Mouse (Mus musculus): Measurements from ENCODE around the gene Rhbdd3. TPM values are rescaled to one million over a fixed set of nuclear protein-coding genes. Genes with fewer than 3 reads are reported as not detected.
A peak's percentile ranks its signal among the peaks of the same experiment; 100 is the strongest.
"Not testable (repeated sequence)": the region's sequence is repeated elsewhere in the genome, so short reads cannot be mapped to it uniquely, and the experiment has no call there.

Gene Rhbdd3
- total RNA-seq, 2 experiments from 2014 or later, result 19.3 to 24.1 TPM

DNA sequence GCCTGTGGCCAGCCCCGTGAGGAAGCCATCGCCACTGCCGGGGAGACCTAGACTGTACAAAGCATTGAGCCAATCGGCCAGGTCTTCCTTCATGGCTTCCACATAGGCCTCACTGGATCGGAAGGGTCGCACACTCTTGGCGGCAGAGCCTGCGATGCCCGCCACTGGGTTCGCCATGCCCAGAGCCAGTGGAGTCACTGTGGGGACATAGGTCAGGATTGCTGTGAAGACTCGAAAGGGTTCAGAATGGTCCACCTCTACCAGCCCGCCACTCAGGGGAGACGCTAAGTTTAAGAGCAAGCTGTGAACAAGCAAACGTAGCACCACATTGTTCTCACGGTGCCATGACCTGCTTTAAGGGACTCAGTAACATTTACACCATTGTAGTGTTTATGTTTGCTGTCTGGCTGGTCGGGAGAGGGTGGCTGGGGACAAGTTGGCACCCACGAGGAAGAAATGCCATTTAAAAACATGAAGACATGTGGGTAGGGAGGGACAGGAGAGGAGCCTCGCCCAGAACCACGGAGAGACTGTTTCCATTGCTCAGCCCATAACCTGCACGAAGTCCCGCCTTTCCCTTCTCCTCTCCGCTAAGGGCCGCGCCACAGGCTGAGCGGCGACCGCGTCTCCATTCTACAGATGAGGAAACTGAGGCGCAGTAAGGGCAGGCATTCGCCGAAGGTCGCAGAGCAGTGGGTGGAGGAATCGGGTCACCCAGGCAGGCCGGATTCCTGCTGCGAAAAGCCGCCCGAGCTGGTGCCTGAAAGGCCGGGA lies 34.3 kb upstream of the Rhbdd3 start:
- DNase-seq, result no peak

DNA sequence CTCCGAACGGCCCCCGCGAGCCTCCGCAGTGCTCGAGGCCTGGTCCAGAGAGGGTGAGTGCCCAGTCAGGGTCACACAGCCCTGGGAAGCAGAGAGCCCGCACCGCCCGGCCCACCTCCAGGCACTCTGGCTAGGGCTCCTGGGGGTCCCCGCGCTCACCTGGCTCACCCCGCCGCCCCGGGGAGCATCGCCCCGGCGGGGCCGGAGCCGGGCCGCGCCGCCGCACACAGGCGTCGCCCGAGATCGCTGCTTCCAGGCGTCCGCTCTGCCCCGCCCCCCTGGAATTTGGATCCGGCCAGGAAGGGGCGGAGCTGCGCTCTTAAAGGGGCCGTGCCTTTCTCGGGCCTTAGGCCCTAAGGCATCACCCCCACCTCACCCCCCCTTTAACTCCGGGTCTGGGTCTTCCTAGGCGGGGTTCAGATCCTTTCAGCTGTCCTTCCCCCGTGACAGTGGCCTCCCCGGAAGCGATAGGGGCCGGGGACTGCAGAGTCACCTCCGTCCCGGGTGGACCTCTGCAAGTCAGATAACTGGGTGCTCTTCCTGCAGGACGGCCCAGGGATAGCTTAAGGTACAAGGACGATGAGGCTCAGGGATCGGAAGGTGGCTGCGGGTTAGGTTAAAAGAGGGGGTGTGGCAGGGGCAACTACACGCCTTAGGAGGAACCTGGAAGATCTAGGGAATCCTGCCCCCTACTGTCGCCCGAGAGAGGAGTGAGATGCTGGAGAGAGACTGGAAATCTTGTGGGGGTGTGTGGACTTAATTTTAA lies 33.5 kb upstream of the Rhbdd3 start, which contains the start of gene Gas2l1:
TSS of gene Gas2l1 (minus strand) at position 272 of the 766 bp plus-strand sequence.
- peak; percentile 88 for DNase-seq

DNA sequence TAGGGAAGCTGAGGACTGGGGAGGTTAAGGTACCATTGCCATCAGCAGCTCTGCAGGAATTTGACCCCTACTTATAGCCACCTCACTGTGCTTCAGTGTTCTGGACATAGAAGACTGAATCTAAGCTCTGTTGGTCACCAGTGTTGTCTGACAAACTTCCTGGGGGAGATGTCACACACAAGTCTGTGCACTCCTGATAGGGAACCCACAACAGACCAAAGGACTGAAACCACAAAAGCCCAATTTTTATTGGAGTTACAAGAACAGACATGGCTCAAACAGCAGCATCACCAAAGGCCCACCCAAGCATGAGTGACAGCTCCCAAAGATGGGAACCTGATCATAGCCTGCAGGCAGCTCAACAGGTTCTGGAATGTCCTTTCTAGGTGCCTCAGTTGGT lies 31.7 kb upstream of the Rhbdd3 start:
- DNase-seq, result no peak

DNA sequence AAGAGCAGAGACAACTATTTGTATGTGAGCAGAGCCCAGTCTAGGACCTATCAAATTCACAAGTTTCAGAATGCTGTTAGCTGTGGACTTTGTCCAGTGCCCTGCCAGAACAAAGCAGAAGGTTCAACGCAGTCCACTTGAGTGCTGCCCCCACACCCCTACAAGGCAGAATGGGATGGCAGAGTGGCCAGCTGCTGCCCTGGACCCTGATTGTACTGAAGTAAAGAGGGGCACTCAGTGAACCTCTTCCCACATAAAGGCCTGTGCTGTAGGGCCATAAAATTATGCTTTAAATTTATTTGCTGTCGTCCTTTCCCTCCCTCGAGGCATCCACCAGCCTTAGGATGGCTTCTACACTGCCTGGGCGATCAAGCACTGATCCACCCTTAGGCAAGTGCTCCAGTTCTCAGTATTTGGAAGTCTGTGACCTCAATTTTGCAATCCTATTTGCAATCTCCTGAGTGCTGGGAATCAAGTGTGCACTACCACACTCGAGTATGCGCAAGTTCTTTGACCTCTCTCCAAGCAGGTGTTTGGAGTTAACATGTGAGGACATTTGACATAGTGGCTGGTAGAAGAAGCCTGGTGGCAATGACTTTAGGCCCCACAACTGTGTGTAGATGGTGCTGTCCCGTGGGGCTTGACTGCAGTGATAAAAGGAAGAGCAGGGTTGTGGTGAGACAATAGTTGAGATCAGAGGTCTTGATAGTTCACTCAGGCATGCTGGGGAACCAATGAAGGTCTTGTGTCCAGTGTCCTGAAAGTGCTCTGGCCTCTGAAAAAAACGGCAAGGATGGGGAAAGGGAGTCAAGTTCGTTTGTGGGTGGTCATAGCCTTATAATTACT lies 30.4 kb upstream of the Rhbdd3 start:
- no peak for DNase-seq

DNA sequence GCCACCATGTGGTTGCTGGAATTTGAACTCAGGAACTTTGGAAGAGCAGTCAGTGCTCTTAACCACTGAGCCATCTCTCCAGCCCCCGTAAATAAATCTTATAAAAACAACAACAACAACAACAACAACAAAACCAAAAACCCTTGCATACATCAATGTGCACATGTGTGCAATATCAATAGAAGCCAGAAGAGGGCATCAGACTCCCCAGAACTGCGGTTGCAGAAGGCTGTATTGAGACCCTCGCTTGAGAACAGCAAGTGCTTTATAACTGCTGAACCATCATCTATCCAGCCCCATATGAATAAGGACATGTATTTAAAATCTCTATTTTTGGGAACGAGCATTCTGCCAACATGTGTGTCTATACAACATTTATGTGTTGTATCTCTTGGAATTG lies 23.8 kb upstream of the Rhbdd3 start:
- no peak for DNase-seq

DNA sequence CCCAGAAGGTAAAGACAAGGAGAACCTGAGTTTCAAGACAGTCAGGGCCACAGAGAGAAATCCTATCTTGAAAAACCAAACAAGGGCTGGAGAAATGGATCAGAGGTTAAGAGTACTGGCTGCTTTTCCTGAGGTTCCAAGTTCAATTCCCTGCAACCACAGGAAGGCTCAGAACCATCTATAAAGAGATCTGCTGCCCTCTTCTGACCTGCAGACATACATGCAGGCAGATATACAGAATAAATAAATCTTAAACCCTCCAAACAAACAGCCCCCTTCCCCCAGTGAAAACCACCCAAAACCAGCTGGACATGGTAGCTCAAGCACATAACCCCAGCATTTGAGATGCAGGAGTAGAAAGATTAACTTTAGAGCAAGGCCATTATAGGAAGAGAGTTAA lies 23.0 kb upstream of the Rhbdd3 start:
- no peak for DNase-seq

DNA sequence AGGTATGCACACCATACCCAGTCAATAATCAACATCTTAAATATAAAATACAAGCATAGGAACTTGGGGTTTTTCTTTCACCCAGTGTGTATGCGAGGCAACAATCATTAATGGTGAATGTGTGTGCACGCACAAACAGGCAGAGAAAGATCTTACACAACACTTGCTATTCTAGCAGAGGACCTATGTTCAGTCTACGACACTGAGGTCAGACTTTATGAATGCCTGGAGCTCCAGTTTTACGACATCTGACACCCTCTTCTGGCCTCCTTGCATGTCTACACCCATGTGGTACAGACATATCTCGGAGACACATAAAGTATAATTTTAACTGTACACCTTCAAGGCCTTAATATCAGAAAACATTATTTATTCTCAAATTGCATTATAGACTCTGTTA lies 21.9 kb upstream of the Rhbdd3 start:
- DNase-seq, result not testable (repeated sequence)

DNA sequence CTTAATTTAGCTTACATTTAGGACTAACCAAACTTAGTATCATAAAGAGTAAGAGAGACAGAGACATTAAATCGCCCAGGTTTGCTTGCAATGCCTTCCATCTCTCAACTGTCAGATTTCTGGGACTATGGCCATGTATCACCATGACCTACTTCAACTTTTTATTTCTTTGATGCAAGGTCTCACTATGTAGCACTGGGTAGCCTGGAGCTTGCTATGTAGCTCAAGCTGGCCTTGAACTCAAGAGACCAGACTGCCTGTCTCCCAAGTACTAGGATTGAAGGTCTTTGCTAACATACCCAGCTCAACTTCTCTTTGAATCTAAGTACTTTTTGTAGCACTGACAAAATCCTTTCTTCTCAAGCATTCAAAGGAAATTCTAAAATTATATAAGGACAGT lies 9.6 kb upstream of the Rhbdd3 start:
- DNase-seq, result no peak

DNA sequence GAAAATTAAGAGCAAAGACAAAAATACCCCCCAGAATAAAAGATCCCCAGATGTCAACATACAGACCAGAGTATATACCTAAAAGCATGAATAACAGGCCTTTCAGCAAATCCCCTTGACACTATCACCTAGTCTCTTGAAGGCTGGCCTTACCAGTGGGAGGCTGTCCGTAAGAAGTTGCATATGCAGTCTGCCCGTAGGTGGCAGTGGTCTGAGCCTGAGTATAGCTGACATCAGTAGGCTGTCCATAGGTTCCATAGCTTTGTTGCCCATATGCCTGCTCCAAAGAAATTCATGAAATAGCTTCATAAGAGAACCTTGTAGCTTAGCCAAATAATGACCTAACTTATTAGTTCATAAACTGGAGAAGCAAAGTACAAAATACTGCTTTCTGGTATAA lies 7.0 kb upstream of the Rhbdd3 start:
- no peak for DNase-seq

DNA sequence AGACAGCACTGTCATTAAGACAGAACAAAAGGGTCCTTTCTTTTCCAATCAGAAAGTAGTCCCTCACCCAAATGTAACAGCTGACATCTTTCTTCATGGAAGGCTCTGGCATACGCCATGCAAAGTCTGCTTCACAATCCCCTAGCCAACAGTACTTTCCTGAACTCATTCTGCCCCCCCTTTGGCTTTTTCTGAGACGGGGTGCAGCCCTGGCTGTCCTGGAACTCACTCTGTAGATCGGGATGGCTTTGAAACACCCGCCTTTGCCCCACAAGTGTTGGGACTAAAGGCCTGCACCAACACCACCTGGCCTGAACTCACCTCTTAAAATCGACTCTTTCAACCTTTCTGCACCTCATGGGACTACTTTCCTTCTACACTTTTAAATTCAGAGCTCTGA lies 2.8 kb upstream of the Rhbdd3 start:
- DNase-seq, result no peak

DNA sequence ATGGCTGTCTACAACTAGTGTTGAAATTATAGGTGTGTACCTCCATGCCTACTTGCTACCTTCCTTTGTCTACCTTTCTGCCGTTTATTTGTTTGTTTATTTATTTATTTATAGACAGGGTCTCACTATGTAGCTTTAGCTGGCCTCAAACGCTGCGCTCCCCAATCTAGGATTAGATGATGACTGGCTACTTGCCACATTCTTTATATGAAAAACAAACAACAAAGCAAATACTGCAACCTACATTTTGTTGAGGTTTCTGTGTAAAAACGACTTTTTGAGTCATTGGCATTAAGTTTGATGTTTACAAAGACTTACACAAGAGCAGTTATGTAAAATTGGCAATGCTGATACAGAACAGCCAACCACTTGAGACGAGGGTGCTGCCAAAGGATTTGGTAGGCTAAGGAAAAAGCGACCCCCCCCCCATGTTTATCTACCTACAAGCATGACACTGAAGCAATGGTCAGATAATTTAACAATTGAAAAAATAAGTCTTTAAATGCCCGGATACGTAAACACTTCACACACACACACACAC lies 2.2 kb upstream of the Rhbdd3 start:
- DNase-seq, result no peak

DNA sequence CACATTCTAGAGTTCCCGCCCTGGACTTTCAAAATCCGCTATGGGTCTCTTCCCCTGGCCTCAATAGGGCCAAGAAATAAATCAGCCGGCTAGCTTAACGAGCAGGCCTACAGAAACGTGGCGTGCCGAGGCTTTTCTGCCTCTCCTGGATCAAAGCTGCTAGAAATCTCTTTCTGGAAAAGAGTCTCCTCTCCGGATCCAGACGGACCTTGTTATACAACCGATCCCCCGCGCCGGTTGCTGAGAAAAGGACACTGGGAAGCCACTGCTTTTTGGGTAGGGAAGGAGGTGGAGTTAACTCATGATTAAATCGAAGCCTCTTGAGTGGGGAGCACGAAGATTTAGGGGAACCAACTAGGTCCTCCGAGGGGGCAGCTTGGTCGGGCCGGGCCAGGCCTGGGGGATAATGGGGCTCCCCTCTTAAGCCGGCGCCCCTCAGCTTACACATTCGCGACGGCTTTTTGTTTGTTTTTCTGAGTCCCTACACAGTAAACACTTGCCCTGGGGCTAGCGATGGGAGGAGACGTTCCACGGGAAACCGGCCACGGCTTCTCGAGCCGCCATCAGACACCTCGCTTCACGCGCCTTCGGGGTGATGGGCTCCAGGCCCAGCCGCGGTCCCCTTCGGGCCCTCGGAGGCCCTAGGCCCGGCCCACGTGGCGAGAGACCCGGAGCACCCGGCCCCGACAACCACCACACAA lies 541 bp upstream of the Rhbdd3 start:
- DNase-seq, result peak; percentile 28

DNA sequence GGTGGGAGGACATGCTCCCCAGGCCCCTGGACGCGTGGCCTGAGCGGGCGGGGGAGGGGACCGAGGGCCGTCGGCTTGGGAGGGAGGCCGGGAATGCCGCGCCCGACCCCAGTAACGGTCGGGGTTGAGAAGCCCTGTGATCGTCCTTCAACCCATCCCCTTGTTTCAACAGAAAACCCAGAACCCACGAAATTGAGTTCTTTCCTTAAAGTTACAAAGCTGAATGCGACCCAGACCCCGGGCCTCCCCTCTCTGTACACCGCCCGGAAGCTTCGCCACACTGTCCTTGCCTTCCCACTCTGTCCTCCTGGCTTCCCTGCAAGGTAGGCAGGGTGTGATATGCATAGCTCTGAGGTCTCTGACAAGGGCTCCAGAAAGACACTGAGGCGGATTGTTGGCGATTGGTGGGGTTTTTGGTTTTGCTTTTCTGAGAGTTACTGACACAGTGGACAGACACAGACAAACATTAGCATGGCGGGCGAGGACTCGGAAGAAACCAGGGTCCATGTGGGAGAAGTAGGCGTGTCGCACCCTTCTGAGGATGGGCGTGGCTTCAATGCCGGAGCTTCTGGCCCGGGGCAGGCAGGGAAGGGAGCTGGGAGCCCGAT lies 954 bp downstream of the Rhbdd3 start:
- DNase-seq, result peak; percentile 75

DNA sequence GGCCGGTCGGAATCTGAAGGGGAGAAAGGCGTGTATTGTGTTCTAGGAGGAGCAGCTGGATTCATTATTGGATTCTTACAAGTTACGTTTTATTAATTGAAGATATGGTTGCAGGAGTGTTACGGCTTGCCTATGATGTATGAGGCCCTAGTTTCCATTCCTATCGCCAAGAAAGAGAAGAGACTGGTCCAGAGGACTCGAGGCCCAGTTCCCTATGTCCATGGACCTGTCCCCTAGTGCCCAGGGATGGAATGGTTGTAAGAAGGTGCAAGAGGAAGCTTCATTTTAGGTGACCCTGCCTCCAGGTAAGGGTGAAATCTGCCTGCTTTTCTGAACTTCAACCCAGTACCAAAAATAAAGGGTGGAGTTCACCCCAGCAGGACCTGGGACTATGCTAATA lies 1.6 kb downstream of the Rhbdd3 start:
- DNase-seq, result no peak

DNA sequence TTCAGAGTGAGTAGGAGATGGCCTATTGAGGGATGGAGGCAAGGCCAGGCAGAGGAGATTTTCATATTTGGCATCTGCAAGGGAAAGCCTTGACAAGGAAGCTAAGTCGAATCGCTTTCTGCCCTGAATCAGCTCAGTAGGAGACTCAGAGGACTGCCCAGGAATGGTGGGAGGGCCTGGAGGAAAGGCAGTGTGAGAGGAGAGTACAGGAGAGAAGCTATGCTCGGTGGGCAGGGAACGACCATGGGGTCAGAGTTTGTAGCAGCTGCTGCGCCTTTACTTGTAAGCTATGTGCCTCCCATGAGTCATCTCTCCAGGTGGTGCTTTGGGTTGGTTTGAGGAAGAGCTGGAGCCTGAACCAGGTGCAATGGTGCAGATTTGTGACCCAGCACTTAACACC lies 2.1 kb downstream of the Rhbdd3 start:
- peak; percentile 4 for DNase-seq

DNA sequence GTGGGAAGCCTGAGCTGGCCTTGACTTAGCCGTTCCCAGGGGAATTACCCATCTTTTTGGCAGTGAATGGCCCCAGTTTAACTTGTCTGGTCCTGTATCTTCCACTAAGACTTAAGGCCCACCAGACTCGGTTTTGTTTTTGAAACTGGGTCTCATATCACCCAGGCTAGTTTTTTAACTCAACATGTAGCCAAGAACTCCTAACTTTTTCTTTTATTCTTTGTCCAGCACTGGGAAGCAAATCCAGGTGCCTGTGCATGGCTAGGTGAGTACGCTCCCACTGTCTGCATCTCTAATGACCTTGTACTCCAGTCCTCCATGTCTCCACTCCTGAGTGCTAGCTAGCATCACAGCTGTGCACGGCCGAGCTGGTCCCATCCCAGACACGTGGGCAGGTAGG lies 2.9 kb downstream of the Rhbdd3 start:
- DNase-seq, result peak; percentile 13

DNA sequence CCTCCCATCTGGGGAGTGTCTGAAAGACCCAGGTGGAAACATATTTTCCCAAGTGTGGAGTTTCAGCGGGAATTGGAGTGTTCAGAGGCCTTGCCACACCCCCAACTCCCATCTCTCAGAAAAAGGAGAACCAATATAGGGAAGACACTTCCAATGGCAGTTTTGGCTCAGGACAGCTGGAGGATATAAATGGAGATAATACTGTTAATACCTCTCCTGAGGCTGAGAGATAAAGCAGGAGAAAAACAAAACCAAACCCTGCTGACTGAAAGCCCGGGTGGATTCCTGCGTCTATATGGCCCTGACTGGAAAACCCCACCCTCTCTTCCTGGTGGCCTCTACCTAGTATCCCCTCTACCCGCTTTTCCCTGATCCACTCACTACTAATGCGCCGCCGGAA lies 3.7 kb downstream of the Rhbdd3 start:
- no peak for DNase-seq

DNA sequence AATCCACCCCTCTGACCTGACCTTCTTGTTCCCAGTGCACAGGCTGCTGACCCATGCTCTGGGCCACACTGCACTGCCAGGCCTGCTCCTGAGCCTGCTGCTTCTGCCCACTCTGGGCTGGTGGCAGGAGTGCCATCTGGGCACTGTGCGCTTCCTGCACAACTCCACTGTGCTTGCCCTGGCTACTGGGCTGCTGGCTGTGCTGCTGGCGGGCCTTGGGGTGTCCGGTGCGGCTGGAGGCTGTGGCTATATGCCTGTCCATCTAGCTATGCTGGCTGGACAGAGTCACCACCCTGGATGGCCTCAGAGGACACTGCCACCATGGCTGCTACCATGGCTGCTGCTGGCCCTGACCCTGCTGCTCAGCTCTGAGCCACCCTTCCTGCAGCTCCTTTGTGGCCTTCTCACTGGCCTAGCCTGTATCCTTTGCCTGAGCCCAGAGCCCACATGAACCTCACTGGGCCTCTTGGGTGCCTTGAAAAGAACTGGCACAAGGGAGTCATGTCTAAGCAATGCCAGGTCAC lies 5.3 kb downstream of the Rhbdd3 start:
- DNase-seq, result peak; percentile 44

DNA sequence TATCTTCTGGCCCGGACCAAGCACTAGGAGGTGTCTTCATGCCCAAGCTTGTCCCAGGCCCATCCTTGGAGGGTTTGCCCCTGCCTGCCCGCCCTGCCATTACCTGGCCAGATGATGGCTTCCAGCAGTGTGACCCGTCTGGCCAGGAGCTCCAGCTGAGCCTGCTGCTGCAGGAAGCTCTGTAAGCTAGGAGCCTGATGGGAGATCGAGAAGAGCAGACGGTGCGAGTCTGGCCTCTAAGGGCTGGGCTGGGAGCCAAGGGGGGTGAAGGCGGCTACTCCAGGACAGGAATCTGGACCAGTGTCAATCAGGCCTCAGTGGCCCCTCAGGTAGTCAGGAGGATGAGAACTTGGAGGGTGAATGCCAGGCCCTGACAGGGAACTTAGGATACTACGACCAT lies 10.7 kb downstream of the Rhbdd3 start:
- DNase-seq, result peak; percentile 5

DNA sequence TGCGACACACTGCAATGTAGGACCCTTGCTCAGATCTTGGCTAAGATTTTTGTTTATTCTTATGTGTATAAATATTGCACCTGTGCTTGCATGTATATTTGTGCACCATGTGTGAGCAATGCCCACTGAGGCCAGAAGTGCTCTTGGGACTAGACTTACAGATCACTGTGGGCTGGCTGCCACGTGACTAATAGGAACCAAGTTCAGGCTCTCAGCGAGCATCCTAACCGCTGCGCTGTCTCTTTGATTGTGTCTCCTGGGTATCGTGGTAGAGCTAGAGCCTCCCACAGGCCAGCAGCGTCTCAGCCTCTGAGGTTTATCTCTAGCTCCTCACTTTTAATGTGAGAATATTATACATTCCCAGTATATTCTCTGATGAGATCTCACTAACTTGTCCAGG lies 14.9 kb downstream of the Rhbdd3 start:
- no peak for DNase-seq

DNA sequence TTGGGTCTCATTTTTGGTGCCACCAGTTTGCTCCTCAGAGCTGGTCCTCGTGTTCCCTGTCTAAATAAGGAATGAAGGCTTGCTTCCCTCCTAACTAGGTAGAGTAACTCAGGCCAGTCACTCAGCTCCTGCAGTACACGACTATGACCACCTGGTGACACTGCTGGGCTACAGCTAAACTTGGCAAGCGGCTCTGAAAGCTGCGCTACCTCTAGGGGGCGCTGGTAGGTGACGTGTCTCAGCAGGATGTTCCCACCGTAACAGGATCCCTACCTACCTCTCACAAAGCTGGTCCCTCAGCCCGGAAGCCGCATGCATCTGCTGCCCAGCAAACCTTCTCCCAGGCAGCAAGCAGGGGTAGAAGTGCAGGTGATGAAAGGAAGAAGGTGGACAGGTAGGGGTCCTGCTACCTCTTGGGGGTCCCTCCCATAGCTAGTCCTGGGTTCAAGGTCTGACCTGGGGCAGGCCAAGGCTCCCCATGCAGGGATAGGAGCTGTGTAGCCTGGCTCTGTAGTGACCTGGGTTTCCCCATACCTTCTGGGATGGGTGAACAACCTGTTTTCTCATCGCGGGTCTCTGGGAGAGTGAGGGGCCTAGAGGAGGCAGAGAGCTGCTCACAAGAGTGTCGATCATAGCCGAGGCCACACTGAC lies 16.3 kb downstream of the Rhbdd3 start:
- DNase-seq, result peak; percentile 77

All from gastrocnemius, postnatal 25 days (tissue).